Comparison of ENCODE assay signal across 14 mouse cellular contexts in the genomic region with DNA sequence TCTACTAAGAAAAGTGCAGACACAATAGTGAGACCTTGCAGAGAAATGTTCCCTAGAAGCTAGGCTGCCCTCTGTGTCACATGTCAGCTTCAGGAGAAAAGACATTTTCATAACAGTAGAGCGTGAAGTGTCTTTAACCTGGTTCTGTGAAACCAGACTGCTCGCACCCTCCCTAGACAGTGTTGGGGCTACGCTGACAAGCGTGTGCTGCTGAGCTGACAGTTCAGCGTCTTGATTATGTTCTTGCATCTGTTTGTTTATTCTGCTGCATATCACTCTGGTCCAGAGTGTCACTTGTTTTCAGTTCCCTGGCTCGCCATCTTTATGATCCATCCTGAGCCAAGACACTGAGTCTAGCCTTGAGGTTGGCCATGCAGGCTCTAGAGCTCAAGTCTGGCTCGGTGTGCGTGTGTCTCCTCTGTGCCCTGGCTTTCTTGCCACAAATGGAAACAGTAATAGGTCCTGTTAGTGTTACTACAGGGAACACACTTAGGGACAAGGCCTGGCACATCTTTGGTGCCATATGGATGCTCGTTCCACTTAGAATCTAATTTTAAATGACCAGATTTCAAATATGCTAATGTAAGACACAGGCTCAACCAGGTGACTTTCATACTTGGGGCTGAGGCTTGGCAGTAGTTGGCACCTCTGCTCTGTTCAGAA. TPM values are rescaled to one million over a fixed set of nuclear protein-coding genes. Genes with fewer than 3 reads are reported as not detected.
DNase-seq lines count a peak whose midpoint lies in the region; ATAC-seq lines count a peak whose summit lies in the region.
"Had no signal": no experiment of that assay in that cellular context is flagged by ENCODE, and none has a peak within 500 bp of the region (broad histone marks: within the 10 kb centered on the region; RNA-seq: fewer than 3 reads in every experiment).

No protein-coding gene starts in this region.

- no peak overlapping the region for H3K4me3 ChIP-seq in forebrain, embryonic 16.5 days (replicated peaks; ENCODE audit: low read length)
- H3K4me3 ChIP-seq in intestine, embryonic 16.5 days (ENCODE audit: low read length) = no peak overlapping the region
- H3K4me3 ChIP-seq: gastrocnemius, adult 2 months had no signal

- H3K4me1 ChIP-seq in forebrain, embryonic 16.5 days (replicated peaks; ENCODE audit: control insufficient read depth, insufficient read depth, low read length) = peaks cover 6% of the 10 kb centered on the region; the same call in 1 of the 2 replicates
- H3K4me1 ChIP-seq in intestine, embryonic 16.5 days (ENCODE audit: control insufficient read depth, insufficient read depth, low read length) = no peaks in the 10 kb centered on the region

- no peaks in the 10 kb centered on the region for H3K27me3 ChIP-seq in forebrain, embryonic 16.5 days (replicated peaks; ENCODE audit: control insufficient read depth, insufficient read depth, low read length)
- no peaks in the 10 kb centered on the region for H3K27me3 ChIP-seq in intestine, embryonic 16.5 days (replicated peaks; ENCODE audit: control insufficient read depth, insufficient read depth, low read length)

- no peak overlapping the region for H3K4me2 ChIP-seq in forebrain, embryonic 16.5 days (ENCODE audit: low read length)
- H3K4me2 ChIP-seq in intestine, embryonic 16.5 days (ENCODE audit: low read depth, low read length) = no peak overlapping the region
- H3K4me2 ChIP-seq: midbrain, embryonic 11.5 days had no signal

- H3K9me3 ChIP-seq in forebrain, embryonic 16.5 days (ENCODE audit: control insufficient read depth, low read length) = no peaks in the 10 kb centered on the region
- no peaks in the 10 kb centered on the region for H3K9me3 ChIP-seq in intestine, embryonic 16.5 days (ENCODE audit: control insufficient read depth, low read length)

- ATAC-seq in cerebellum, adult (ENCODE audit: insufficient number of reproducible peaks, low FRiP score, low TSS enrichment) = peak; percentile 77
- ATAC-seq in forebrain, embryonic 16.5 days = peak; percentile 93
- no peak for ATAC-seq in intestine, embryonic 16.5 days
- ATAC-seq: intestine, postnatal 0 days had no signal

- H3K9ac ChIP-seq in forebrain, embryonic 16.5 days (replicated peaks; ENCODE audit: low read depth, low read length) = no peak overlapping the region
- H3K9ac ChIP-seq in intestine, embryonic 16.5 days (ENCODE audit: low read depth, low read length) = no peak overlapping the region

- no peak for DNase-seq in cerebellum, adult 8-10 months
- peak; percentile 38 for DNase-seq in layer of hippocampus, adult 9-10 months (ENCODE audit: low spot score)
- no peak for DNase-seq in layer of hippocampus, postnatal 25 days (ENCODE audit: extremely low spot score in 1 of 2, low spot score in 1 of 2)
- DNase-seq in right cerebral cortex, adult 18-20 months = peak; percentile 53
- DNase-seq in right cerebral cortex, postnatal 14 days = no peak
- DNase-seq: adrenal gland, postnatal 10 days; gastrocnemius, adult 2 months; heart, adult 18-20 months; kidney, postnatal 10 days had no signal

- no peaks in the 10 kb centered on the region for H3K36me3 ChIP-seq in forebrain, embryonic 16.5 days (ENCODE audit: control insufficient read depth, insufficient read depth)
- H3K36me3 ChIP-seq in intestine, embryonic 16.5 days (ENCODE audit: control insufficient read depth, insufficient read depth, low read length) = no peaks in the 10 kb centered on the region

- H3K27ac ChIP-seq in forebrain, embryonic 16.5 days (ENCODE audit: low read length) = peak overlapping the region; percentile 42
- no peak overlapping the region for H3K27ac ChIP-seq in intestine, embryonic 16.5 days (ENCODE audit: low read length)
- H3K27ac ChIP-seq: gastrocnemius, adult 2 months had no signal

- 46% methylated on average over 9 of the region's 9 CpGs for WGBS in forebrain, embryonic 16.5 days
- WGBS in intestine, embryonic 16.5 days = 78% methylated on average over 9 of the region's 9 CpGs

RNA-seq across cellular contexts. Expression of a gene that starts 28.0 kb away (rescaled TPM):
- 10 to 100 TPM; 37.9 to 57.4 TPM for total RNA-seq in layer of hippocampus, postnatal 25 days (2021)
- polyA plus RNA-seq in forebrain, embryonic 16.5 days (2015; fragmentation: Nextera tagmentation; extraction: Ambion mirVana) = 23.1 and 26.4 TPM in 2 replicates
- 4.0 and 4.4 TPM in 2 replicates for polyA plus RNA-seq in intestine, embryonic 16.5 days (2015; fragmentation: Nextera tagmentation; extraction: Ambion mirVana)

Comparison
In these comparisons a context has a peak if more than half of its experiments do, and no peak if none do; other contexts are left out.
1. DNase-seq: peak in layer of hippocampus, adult 9-10 months (single experiment) and right cerebral cortex, adult 18-20 months (single experiment); none in cerebellum, adult 8-10 months (single experiment), layer of hippocampus, postnatal 25 days (0 of 2) and right cerebral cortex, postnatal 14 days (single experiment).